Mouse (Mus musculus) ES-E14 (cell line): Measurements from ENCODE around the gene Efhc1. TPM values are rescaled to one million over a fixed set of nuclear protein-coding genes. Genes with fewer than 3 reads are reported as not detected.
"Not testable (repeated sequence)": the region's sequence is repeated elsewhere in the genome, so short reads cannot be mapped to it uniquely, and the experiment has no call there.

Source experiments
- DNase-seq: peaks from one replicate; pipeline ENCODE4 v3.0.0-alpha.2; 2013; ENCODE audit warnings: low read depth, low spot score
- H3K27ac ChIP-seq: 2 replicates; pipeline ENCODE4 v1.5.1; 2012; ENCODE audit warnings: low read depth, mild to moderate bottlenecking, low read length, moderate library complexity, mixed read lengths; ENCODE audit not compliant: poor library complexity, insufficient read depth, severe bottlenecking
- H3K36me3 ChIP-seq: 2 replicates; pipeline ENCODE4 v1.6.1; 2012; ENCODE audit warnings: mild to moderate bottlenecking, low read length, moderate library complexity, mixed read lengths; ENCODE audit not compliant: control insufficient read depth, poor library complexity, insufficient read depth, severe bottlenecking
- H3K4me1 ChIP-seq, 2 experiments: fragments of 150-350 bp in 1 of 2; sonication (generic) in 1 of 2; 2 replicates each; pipeline ENCODE4 v1.6.1; 2012; ENCODE audit warnings: low read length in 2 of 2, mild to moderate bottlenecking in 1 of 2, mixed read lengths in 1 of 2; ENCODE audit not compliant: control insufficient read depth in 2 of 2, insufficient read depth in 2 of 2, poor library complexity in 1 of 2
- H3K4me3 ChIP-seq, 2 experiments: fragments of 150-350 bp in 1 of 2; sonication (generic) in 1 of 2; 2 replicates each; pipeline ENCODE4 v1.5.1; 2012; ENCODE audit warnings: low read length in 2 of 2, low read depth in 1 of 2, mild to moderate bottlenecking in 1 of 2, mixed read lengths in 1 of 2; ENCODE audit not compliant: insufficient read depth in 1 of 2, poor library complexity in 1 of 2, severe bottlenecking in 1 of 2
- H3K9ac ChIP-seq: 2 replicates; pipeline ENCODE4 v1.6.1; 2012; ENCODE audit warnings: low read depth, mild to moderate bottlenecking, low read length, mixed read lengths; ENCODE audit not compliant: poor library complexity, insufficient read depth, severe bottlenecking
- H3K9me3 ChIP-seq: fragments of 150-350 bp; sonication (generic); 2 replicates; pipeline ENCODE4 v1.6.1; 2012; ENCODE audit warnings: low read depth, mild to moderate bottlenecking, low read length; ENCODE audit not compliant: control insufficient read depth, insufficient read depth
- CHD2 ChIP-seq: IDR thresholded peaks from 2 replicates; pipeline ENCODE4 v1.6.1; 2014; ENCODE audit warnings: mild to moderate bottlenecking, low read depth, low read length, inconsistent platforms
- HCFC1 ChIP-seq: IDR thresholded peaks from 2 replicates; pipeline ENCODE4 v1.6.1; 2012; ENCODE audit warnings: low read length, inconsistent platforms, borderline replicate concordance; ENCODE audit not compliant: insufficient read depth
- MAFK ChIP-seq: IDR thresholded peaks from 2 replicates; pipeline ENCODE4 v1.6.1; 2014; ENCODE audit warnings: mild to moderate bottlenecking, low read depth, low read length, inconsistent platforms; ENCODE audit not compliant: insufficient read depth
- ZC3H11A ChIP-seq: IDR thresholded peaks from 2 replicates; pipeline ENCODE4 v1.6.1; 2012; ENCODE audit warnings: low read depth, mild to moderate bottlenecking, inconsistent platforms, low read length, borderline replicate concordance
- ZNF384 ChIP-seq: IDR thresholded peaks from 2 replicates; pipeline ENCODE4 v1.6.1; 2012; ENCODE audit warnings: low read depth, low read length, inconsistent platforms
- in situ Hi-C, 2 experiments: fragments of 600-800 bp; cut with MboI; formaldehyde crosslinking; loops; one replicate each; pipeline ENCODE4 v1.15.1; 2025; ENCODE audit warnings: low sequenced_read_pairs in 2 of 2, inconsistent platforms in 1 of 2; ENCODE audit not compliant: unreplicated experiment in 2 of 2
- total RNA-seq: library from RNA; depleted of rRNA; stranded (reverse); fragments of 300-350 nt; gene quantifications from 2 replicates; pipeline ENCODE4 v1.2.3, GENCODE M21; 2012

The Efhc1 gene
- total RNA-seq, 1 experiment = 1.7 TPM

- H3K9me3 ChIP-seq = no peaks in the 10 kb centered on the region
- no peak overlapping the region for H3K9ac ChIP-seq
- H3K27ac ChIP-seq = no peak overlapping the region
- no peak for TF ChIP-seq CHD2
- TF ChIP-seq HCFC1 = no peak
- no peak for TF ChIP-seq MAFK
- TF ChIP-seq ZNF384 = no peak
- no peak for TF ChIP-seq ZC3H11A
- peaks cover 0 to 2% of the 10 kb centered on the region in 2 experiments; a peak in 1 of 4 replicates for H3K4me1 ChIP-seq
- in situ Hi-C loops = no loop called here
- DNase-seq = no peak
- H3K36me3 ChIP-seq = no peaks in the 10 kb centered on the region
- no peak overlapping the region for H3K4me3 ChIP-seq
Observed at GRCm38 (mm10) chr1:20919728-20920127, 31.7 kb upstream of the Efhc1 start.

DNA sequence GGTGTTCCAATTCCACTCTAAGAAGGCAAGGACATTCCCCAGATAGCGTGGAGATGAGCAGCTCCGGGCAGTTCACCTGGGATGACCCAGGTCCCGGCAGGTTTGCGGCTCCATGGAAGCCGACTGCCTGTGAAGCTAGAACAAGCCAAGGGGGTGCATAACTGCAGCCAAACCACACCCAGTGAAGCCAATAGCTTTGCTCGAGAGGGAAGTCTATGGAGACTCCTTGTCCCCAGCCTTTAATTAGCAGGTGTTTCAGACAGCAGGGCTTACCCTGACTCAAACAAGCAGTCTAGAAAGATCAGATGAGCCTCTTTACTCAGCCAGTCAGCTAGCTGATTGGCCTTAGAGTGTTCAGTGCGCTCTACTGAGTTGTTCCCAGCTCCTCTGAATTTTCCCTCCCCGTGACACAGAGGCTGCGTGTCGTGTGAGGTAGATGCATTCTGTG lies 30.3 kb upstream of the Efhc1 start:
- in situ Hi-C loops = no loop called here

GRCm38 (mm10) chr1:20922612-20923399 lies 28.6 kb upstream of the Efhc1 start:
- Histone ChIP-seq H3K27ac (no peak overlapping the region), H3K4me3 (no peak overlapping the region), H3K36me3 (no peaks in the 10 kb centered on the region), H3K9ac (no peak overlapping the region), H3K9me3 (no peaks in the 10 kb centered on the region), H3K4me1 (peaks cover 0 to 2% of the 10 kb centered on the region in 2 experiments; a peak in 1 of 4 replicates)
- no peak for DNase-seq
- in situ Hi-C loops = no loop called here
- TF ChIP-seq ZC3H11A = no peak
- no peak for TF ChIP-seq HCFC1
- TF ChIP-seq MAFK = no peak
- no peak for TF ChIP-seq CHD2
- TF ChIP-seq ZNF384 = no peak

More for the DNA sequence above, 30.3 kb upstream of the Efhc1 start:
- Histone ChIP-seq H3K36me3 (no peaks in the 10 kb centered on the region), H3K9me3 (no peaks in the 10 kb centered on the region), H3K9ac (no peak overlapping the region), H3K4me1 (peaks cover 0 to 2% of the 10 kb centered on the region in 2 experiments; a peak in 1 of 4 replicates), H3K4me3 (no peak overlapping the region), H3K27ac (no peak overlapping the region)
- no peak for TF ChIP-seq HCFC1
- no peak for TF ChIP-seq ZNF384
- no peak for TF ChIP-seq ZC3H11A
- no peak for TF ChIP-seq CHD2
- TF ChIP-seq MAFK = no peak
- DNase-seq = no peak

DNA sequence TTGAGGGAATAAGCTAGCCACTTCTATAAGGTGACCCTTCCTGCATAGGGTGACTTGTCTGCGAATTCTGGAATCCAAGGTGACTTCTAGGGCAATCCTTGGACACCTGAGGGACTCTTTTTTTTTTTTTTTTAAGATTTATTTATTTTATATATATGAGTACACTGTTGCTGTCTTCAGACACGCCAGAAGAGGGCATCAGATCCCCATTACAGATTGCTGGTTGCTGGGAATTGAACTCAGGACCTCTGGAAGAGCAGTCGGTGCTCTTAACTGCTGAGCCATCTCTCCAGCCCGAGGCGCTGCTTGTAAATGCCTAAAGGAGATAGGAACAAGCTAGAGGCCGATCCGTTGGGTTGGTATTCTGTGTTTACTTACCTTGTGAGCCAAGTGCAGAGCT lies 26.1 kb upstream of the Efhc1 start:
- in situ Hi-C loops, H3K9ac ChIP-seq, H3K27ac ChIP-seq, DNase-seq, H3K9me3 ChIP-seq, H3K4me3 ChIP-seq, H3K4me1 ChIP-seq, H3K36me3 ChIP-seq: not testable (repeated sequence)
- 0 out of 2 replicates have a peak, but pooled peaks have one; percentile 24 for TF ChIP-seq ZNF384

- in situ Hi-C loops = no loop called here
- H3K9me3 ChIP-seq = no peaks in the 10 kb centered on the region
- no peak overlapping the region for H3K27ac ChIP-seq
- no peak overlapping the region for H3K9ac ChIP-seq
- H3K4me1 ChIP-seq = peaks cover 0 to under 1% of the 10 kb centered on the region in 2 experiments; a peak in 1 of 4 replicates
- H3K36me3 ChIP-seq = no peaks in the 10 kb centered on the region
- no peak for DNase-seq
- H3K4me3 ChIP-seq = no peak overlapping the region
- TF ChIP-seq ZNF384 = no peak
- TF ChIP-seq ZC3H11A = no peak
- TF ChIP-seq HCFC1 = no peak
- no peak for TF ChIP-seq CHD2
- TF ChIP-seq MAFK = no peak
Observed at GRCm38 (mm10) chr1:20925926-20926325, 25.5 kb upstream of the Efhc1 start.
